Mouse (Mus musculus) gastrocnemius, postnatal 36 days (tissue): ENCODE results near the gene Rnf13. TPM values are rescaled to one million over a fixed set of nuclear protein-coding genes. Genes with fewer than 3 reads are reported as not detected.
A peak's percentile ranks its signal among the peaks of the same experiment; 100 is the strongest.

Source experiments
- DNase-seq, 2 experiments: peaks; one replicate each; pipeline ENCODE4 v3.0.0; 2022
- intact Hi-C: fragments of 180-260 bp; cut with DNase I; formaldehyde crosslinking; loops from one replicate; pipeline ENCODE4 v1.15.1; 2025
- total RNA-seq, 2 experiments: library from RNA; stranded (reverse); gene quantifications; 2 replicates each; pipeline ENCODE4 v1.2.3; 2021

Gene Rnf13
- total RNA-seq, 2 experiments from 2014 or later, result 28.3 to 32.9 TPM

- DNase-seq, result no peak
- intact Hi-C loops, result loop anchor here (2.0 kb wide), 1 partner anchor 279 kb away; no protein-coding TSS in a partner anchor
Observed at GRCm38 (mm10) chr3:57843775-57844174, 107.9 kb downstream of the Rnf13 start.

DNA sequence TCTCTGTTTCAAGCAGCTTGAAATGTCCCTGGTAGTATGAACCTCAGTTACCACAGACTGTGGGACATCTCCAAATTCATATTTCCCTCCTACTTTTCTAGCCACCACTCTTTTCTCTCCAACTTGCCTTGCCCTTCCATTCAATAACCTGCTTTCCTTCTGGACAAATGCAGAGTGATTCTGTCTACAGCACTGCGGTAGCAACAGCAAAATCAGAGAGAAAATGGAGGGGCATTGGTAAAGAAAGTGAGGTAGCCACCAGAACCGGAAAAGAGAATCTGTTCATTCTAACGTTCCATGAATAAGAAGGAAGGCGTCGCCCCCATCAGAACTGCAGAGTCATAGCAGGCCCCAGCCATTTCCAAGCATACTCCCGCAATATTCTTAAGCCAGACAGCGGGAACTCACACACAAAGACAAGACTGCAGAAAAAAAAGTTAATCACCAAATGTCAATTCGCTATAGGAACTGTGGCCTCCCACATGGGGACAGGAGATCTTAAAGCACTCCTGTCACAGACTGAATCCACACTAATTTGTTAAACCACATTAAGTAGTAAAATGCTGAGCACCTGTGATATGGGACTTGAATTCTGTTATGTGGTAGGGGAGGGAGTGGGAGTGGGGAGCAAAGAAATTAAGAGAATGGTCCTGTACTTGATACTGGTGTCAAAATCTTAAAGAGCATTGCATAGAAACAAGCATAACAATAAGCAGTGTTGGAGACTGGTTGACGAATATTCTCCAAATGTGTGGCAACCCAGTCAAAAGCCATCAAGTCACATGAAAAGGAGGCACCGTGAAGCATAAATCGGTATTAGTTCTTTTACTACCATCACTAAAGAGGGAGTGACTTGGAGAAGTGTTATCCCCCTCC is 110.2 kb downstream of the Rnf13 start:
- intact Hi-C loops, result loop anchor here (2.0 kb wide), 2 partner anchors 105 to 131 kb away; no protein-coding TSS in a partner anchor
- DNase-seq, result no peak

DNA sequence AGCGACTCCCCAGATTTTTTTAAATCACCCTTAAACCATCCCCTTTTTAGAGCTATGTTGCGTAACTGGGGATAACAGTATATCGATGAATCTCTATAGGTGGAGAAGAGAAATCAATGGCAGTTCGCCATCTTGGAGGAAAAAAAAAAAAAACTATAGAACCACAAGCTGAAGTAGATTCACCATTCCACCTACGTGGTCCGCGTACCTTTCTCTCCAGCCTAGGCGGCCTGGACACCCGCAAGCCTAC is 110.7 kb downstream of the Rnf13 start:
- no peak for DNase-seq
- intact Hi-C loops, result loop anchor here (2.0 kb wide), 2 partner anchors 104 to 130 kb away; no protein-coding TSS in a partner anchor

DNA sequence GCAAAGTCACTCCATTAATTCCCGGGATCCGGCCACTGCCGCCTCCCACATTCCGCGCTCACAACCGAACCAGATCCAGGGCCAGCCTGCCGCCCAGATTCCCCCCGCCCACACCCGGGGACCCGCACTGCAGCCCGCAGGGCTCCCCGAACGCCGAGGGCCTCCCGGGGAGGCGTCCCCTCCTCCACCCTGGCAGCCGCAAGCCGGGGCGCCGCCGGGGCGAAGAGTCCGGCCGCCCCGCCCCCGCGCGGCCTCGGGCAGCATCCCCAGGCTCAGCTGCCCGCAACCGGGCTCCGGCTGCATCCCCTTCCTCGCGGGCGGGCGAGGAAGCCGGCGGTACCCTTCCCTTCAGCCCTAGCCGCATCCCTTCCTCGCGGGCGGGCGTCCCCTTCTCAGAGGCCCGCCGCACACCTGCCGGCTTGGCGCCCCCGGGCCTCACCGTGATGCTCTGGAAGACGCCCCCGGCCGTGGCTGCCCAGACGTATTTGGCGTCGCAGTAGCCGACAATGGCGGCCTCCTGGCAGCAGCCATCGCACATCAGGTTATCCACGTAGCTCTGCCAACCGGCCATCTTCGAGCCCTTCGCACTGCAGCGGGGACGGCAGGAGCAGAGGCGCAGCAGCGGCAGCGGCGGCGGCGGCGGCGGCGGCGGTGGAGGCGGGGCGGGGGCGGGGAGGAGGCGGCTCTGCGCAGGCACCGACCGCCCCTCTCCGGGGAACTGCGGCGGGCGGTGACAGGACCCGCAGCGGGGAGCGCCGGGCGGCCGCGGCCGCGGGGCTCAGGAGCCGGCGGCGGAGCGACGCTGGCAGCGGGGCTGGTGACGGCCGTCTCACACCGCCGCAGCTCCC is 111.3 kb downstream of the Rnf13 start:
- peak; percentile 36 to 57 for DNase-seq
- intact Hi-C loops, result loop anchor here (2.0 kb wide), 2 partner anchors 104 to 130 kb away; no protein-coding TSS in a partner anchor

DNA sequence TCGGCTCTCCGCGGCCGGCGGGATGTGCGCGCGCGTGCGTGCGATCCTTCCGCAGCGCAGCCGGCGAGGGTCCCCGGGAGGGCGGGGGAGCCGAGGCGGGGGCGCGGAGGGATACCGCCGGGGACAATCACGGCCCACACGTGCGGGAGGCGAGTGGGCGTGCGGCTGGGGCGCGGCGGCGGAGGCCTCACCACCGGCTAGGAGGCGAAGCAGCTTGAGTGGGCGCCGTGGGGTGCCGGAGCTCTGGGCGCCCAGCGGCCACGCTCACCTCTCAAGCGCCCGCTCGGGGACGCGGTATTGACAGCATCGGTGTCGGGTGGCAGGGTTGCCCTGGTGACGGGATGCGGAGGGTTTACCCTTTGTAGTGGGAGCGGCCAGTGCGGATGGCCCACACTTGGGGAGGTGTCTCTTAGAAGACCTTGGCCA is 111.9 kb downstream of the Rnf13 start, which contains the start of gene Pfn2:
Pfn2 (minus strand) TSS at position 320 of the 426 bp plus-strand sequence.
- intact Hi-C loops, result loop anchor here (2.0 kb wide), 2 partner anchors 103 to 129 kb away; no protein-coding TSS in a partner anchor

GRCm38 (mm10) chr3:57882945-57883344 is 147.1 kb downstream of the Rnf13 start:
- intact Hi-C loops, result no loop called here
- no peak for DNase-seq

More for the DNA sequence above, 111.9 kb downstream of the Rnf13 start, which contains the start of gene Pfn2:
- DNase-seq, result peak; percentile 37 to 64

Other genes with a start within 250 kb of the Rnf13 start
- 10 to 100 TPM; 22.9 to 25.2 TPM for gene Wwtr1, start 160.2 kb upstream of the Rnf13 start, total RNA-seq
- gene Commd2, start 84.3 kb upstream of the Rnf13 start, total RNA-seq, result 10 to 100 TPM; 10.1 to 12.0 TPM
- not detected for gene Ankub1, start 43.3 kb upstream of the Rnf13 start, total RNA-seq
- gene Pfn2, start 112.0 kb downstream of the Rnf13 start, total RNA-seq, result 100 to 1,000 TPM; 137 to 161 TPM